Mouse (Mus musculus) cerebellum, adult 2 months (tissue): ENCODE measurements around the gene Ccdc170.

Source experiments
- CTCF ChIP-seq: fragments of 200-500 bp; IDR thresholded peaks from 2 replicates; pipeline ENCODE4 v1.5.1; 2011; ENCODE audit warnings: low read depth, mild to moderate bottlenecking, control low read depth, low read length, moderate library complexity, borderline replicate concordance; ENCODE audit not compliant: insufficient read depth
- POLR2A ChIP-seq: fragments of 200-500 bp; IDR thresholded peaks from 2 replicates; pipeline ENCODE4 v1.6.1; 2011; ENCODE audit warnings: low read length, control low read depth, borderline replicate concordance; ENCODE audit not compliant: insufficient read depth

DNA sequence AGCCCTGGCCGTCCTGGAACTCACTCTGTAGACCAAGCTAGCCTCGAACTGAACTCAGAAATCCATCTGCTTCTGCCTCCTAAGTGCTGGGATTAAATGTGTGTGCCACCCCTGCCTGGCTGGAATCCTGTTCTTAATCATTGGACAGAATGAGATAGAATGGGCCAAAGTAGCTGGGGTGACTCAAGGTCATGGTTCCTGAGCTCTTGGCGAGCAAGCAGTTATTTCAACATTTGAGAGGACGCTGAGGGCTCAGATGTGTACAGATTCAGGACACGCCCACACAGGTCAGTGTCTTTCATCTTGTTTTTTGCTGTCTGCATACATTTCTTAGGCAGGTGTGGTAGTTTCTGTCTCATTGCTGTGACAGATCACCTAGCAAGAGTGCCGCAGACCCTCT lies 104.4 kb downstream of the Ccdc170 start:
- TF ChIP-seq POLR2A (no peak), CTCF (no peak)
